Mouse (Mus musculus): ENCODE measurements at regions not wholly inside any gene's neighbourhood (a gene's known extent, or its start where the extent isn't known, plus 50 kb on each side); places are given as distances from the start of the nearest gene placed in this dataset.

GRCm38 (mm10) chr15:46945423-46945822 is 6811.3 kb downstream of the 9330182O14Rik start:
- DNase-seq (ENCODE audit: low spot score): no peak

DNA sequence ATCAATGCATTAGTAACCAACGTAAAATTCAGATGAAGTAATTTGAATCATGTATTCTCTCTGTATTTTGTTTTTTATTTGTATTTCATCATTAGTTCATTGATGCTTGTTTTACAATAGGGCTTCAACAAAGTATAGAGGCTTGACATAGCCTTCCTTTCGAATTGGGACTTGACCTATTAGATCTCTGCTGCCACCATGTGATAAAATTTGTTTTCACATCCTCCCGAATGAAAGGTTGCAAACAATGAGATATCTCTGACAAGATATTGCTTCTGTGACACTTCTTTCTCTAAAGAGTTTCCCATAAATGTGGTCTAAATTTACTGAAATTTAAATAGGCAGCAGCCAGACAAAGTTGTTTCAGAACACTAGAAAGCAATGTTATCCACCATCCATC is 6856.0 kb downstream of the 9330182O14Rik start:
- DNase-seq (ENCODE audit: low spot score): peak; percentile 22

DNA sequence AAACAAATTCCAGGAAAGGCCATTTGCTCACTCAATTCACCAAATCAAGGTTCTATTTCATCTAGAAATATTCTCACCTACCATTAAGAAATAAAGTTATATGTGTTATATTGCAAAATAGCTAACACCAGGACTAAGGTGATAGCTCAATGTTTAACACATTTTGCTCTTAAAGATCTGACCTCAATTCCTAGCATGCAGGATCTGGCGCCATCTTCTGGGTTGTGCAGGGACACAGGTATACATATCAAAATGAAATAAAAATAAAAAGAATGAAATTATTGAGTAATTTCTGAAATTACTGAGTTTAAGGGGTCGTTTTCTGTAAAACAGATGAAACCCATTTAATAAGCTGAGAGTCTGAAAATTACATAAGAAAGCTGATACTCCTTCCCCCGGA is 6862.9 kb downstream of the 9330182O14Rik start:
- peak; percentile 5 for DNase-seq (ENCODE audit: low spot score)
